Mouse (Mus musculus) kidney, adult 9 months (tissue): ENCODE data around the gene Fam160a2.
A peak's percentile ranks its signal among the peaks of the same experiment; 100 is the strongest.
"Not testable (repeated sequence)": the region's sequence is repeated elsewhere in the genome, so short reads cannot be mapped to it uniquely, and the experiment has no call there.

Source experiments
- DNase-seq: peaks from one replicate; pipeline ENCODE4 v3.0.0; 2022

Fam160a2 gene

GRCm38 (mm10) chr7:105390236-105390635, 9.6 kb downstream of the Fam160a2 start:
- DNase-seq: no peak

- no peak for DNase-seq
These were observed 12.2 kb downstream of the Fam160a2 start for GRCm38 (mm10) chr7:105387696-105388095.

- no peak for DNase-seq
These were observed 19.5 kb downstream of the Fam160a2 start for GRCm38 (mm10) chr7:105380329-105380728.

- no peak for DNase-seq
These were observed 25.0 kb downstream of the Fam160a2 start, which contains the start of gene Gm5901 for GRCm38 (mm10) chr7:105374866-105375265. TSS of gene Gm5901 (plus strand) at chr7:105375038.

GRCm38 (mm10) chr7:105373976-105374375, 25.9 kb downstream of the Fam160a2 start:
- no peak for DNase-seq

- DNase-seq: no peak
These were observed 26.3 kb downstream of the Fam160a2 start for GRCm38 (mm10) chr7:105373509-105373908.

GRCm38 (mm10) chr7:105372912-105373311, 26.9 kb downstream of the Fam160a2 start:
- no peak for DNase-seq

- DNase-seq: no peak
These were observed 31.3 kb downstream of the Fam160a2 start for GRCm38 (mm10) chr7:105368521-105368920.

GRCm38 (mm10) chr7:105367930-105368329, 31.9 kb downstream of the Fam160a2 start, which contains the start of gene Olfr692:
TSS of gene Olfr692 (plus strand) at chr7:105368230.
- no peak for DNase-seq

- no peak for DNase-seq
These were observed 32.6 kb downstream of the Fam160a2 start for GRCm38 (mm10) chr7:105367268-105367667.

GRCm38 (mm10) chr7:105361713-105362112, 38.1 kb downstream of the Fam160a2 start:
- no peak for DNase-seq

GRCm38 (mm10) chr7:105356487-105356886, 43.4 kb downstream of the Fam160a2 start:
- DNase-seq: not testable (repeated sequence)

- DNase-seq: not testable (repeated sequence)
These were observed 43.8 kb downstream of the Fam160a2 start for GRCm38 (mm10) chr7:105356064-105356463.

- DNase-seq: no peak
These were observed 57.1 kb downstream of the Fam160a2 start for GRCm38 (mm10) chr7:105342752-105343151.

- no peak for DNase-seq
These were observed 57.7 kb downstream of the Fam160a2 start, which contains the start of gene Olfr691 for GRCm38 (mm10) chr7:105342170-105342569. TSS of gene Olfr691 (minus strand) at chr7:105342270.

- no peak for DNase-seq
These were observed 65.8 kb downstream of the Fam160a2 start, which contains the start of gene Olfr690 for GRCm38 (mm10) chr7:105334004-105334403. TSS of gene Olfr690 (minus strand) at chr7:105334104.

GRCm38 (mm10) chr7:105325302-105325701, 74.6 kb downstream of the Fam160a2 start:
- peak; percentile 7 for DNase-seq
